Mouse (Mus musculus): ENCODE results near the gene Rai14.

The Rai14 gene

DNA sequence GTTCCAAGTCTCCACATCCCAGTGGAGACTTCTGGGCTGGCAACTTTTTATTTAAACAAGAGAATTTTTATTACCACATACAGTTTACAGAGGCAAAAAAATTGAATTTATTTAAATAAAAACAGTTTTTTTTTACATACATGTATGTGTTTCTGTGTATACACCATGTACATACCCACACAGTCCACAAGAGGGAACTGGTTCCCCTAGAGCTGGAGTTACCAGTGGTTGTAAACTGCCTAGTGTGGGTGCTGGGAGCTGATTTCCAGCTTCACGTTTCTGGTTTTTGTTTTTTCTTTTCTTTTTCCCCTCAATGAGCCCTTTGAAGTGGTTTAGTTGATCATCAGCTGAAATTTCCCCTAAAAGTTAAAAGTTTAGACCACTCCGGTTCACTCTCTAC, 96.1 kb downstream of the Rai14 start:
- DNase-seq (ENCODE audit: low read depth in 2 of 2, low spot score in 2 of 2): no peak

DNA sequence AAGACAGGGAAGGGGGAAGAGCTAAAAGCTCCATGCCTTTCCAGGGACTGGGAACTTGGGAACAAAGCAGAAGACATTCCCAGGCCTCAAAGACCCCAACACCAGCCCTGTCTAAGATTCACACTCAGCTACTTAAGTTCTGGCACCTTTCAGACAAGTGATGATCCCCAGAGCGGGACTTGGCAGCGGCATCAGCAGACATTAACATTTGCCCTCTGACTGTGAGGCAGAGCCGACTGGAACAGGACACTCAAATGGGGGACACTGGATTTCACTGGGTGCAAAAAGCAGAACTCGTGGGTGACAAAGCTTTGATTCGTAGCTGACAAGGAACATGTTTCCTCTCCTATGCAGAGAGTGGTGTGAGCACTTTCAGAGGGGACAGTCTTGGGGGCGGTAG, 98.4 kb downstream of the Rai14 start:
- DNase-seq (ENCODE audit: low read depth in 2 of 2, low spot score in 2 of 2): no peak

DNA sequence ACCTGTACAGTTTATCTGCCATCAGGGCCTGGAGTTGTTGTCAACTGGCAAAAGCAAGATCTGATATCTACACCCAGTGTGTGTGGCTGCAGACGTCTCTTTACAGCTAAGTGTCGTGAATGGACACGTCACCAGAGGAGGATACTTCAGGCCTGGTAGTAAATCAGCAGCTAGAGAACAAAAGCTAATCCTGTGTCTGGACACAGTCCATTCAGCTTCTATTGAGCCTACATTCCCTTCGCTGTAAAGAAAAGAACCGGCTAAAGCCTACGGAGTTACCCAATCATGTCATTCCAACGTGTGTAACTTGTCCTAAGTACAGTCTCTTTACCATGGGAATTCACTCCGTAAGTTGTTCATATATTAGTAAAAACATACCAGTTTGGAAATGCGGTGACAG, 103.4 kb downstream of the Rai14 start:
- DNase-seq (ENCODE audit: low read depth in 2 of 2, low spot score in 2 of 2): no peak

DNA sequence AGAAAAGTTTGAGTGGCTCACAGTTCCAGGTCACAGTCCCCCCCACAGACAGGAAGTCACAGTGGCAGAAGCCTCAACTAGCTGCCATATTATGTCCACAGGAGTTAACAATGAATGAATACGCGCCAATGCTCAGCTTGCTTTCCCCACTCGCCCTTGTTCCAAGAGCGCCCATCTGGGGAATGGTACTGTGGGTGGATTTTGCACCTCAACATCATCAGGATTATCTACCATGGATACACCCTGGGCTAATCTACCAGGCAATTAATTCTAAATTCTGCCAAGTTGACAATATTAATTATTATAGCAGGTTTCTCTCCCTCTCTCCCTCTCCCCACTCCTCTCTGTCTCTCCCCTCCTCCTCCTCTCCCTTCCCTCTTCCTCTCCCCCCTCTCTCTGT, 105.3 kb downstream of the Rai14 start:
- DNase-seq (ENCODE audit: low read depth in 2 of 2, low spot score in 2 of 2): no peak

DNA sequence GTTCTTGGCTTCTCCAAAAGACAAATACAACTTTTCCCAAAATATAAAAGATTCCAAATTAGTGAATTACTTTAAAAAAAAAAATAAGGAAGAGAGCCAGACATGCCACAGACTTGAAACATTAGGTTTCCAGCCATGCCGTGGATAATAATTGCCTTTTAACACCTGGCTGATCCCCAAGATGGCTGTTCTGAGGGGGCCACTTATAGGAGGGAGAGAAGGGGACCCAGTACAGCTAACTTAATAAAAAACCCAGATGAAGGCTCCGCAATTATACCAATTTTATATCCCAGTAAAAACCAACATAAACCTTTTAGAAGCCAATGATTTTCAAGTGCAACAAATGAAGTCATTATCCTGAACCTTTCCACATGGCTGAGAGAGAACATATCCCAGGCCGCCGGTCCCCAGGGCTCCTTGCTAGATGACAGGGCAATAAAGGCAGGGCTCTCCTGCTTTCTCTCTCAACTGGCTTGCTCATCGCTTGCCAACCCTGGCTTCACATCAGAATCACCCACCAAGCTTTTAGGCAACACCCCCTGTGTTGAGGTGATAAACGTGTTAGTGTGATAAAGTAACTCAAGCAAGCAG, 105.8 kb downstream of the Rai14 start:
- no peak for DNase-seq (ENCODE audit: low read depth in 2 of 2, low spot score in 2 of 2)

DNA sequence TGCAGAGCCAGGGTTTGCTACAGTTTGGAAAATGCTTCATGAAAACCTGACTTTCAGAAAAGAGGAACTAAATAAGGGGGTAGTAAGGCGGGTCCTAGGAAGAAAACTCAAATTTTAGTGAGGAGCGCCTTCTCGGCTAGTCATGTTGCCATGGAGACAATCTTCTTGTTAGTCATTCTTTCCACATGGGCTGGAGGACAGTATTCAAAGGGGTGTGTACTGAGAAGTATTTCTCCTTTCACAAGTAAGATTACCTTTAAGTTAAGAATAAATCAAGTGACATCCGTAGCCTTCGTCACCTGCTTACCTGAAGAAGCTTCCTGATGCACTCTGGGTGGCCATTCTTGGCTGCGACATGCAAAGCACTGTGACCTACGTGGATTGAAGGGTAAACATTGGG, 115.0 kb downstream of the Rai14 start:
- DNase-seq (ENCODE audit: low read depth in 2 of 2, low spot score in 2 of 2): no peak

DNA sequence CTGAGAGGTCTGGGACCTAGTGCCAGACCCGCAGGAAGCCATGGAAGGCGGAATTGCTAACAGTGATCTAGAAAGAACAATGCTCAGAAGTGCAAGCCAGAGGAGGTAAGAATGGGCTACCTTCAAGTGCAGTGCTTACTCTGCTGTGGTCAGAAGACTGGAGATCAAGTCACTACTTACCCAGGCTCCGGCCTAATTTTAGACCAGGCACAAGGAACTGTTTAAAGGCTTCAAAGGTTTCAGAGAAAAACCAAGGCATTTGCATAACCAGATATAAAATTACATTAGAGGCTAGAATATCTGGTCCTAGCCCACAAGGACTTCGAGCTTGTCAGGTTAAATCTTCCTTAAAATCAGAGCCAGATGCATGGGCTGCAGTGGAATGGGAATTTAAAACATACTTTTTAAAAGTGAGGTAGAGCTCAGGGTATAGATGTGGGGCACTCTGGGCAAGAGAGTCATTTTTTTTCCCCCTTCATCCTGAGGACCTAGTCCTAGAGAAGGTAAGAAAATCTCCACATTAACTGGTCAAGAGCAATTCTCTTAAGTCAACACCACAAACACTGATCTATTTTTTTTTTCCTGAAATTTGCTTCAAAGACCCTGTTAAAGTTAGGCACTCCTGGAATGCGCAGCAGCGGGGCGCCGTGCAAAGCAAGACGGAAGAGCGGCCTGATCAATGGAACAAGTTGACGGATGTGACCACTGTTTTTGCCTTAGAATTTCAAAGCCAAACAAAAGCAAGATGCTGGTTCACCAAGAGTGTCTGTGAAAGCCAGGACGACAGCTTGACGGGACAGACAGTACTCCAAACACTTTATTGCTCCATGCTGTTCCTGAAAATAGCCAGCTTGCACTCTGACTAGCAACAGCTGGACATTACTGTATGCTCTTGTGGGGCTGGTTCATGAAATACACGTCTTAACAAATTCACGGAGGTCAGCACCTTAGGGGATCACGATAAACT, 115.9 kb downstream of the Rai14 start:
- no peak for DNase-seq (ENCODE audit: low read depth in 2 of 2, low spot score in 2 of 2)

DNA sequence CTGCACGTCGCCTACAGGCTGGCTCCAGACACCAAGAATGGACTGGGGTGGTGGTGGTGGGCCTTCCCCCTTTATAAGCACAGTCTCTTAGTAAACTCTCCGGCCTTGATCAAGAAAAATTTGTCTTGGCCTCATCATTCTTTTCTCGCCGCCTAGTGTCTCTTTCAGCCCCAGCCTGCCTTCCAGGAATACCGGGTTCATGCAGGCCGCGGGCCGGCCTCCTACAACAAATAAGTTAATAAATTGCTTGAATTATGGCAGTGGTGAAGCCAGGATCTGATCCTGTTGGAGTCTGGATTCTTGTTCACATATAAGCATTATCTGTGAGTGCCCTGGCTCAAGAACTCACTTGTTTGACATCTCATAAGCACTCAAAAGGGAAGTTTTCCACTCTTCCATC, 117.6 kb downstream of the Rai14 start:
- no peak for DNase-seq (ENCODE audit: low read depth in 2 of 2, low spot score in 2 of 2)

DNA sequence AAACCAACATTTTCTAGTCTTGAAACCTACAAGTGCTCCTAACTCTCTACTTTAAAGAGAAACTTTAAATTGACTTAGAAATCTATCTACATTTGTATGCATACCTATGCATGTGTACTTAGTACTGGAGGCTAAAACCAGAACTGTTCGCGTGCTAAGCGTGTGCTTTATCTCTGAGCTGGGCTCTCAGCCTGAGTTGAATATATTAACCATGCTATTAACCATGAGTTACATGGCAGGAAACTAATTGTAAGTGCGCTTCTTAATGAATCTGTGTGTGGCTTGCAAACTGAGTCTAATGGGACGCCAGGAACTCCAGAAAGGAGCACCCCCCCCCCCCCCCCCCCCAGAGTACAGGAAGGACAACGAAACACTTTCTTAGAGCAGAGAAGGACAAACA, 119.0 kb downstream of the Rai14 start:
- no peak for DNase-seq (ENCODE audit: low read depth in 2 of 2, low spot score in 2 of 2)

DNA sequence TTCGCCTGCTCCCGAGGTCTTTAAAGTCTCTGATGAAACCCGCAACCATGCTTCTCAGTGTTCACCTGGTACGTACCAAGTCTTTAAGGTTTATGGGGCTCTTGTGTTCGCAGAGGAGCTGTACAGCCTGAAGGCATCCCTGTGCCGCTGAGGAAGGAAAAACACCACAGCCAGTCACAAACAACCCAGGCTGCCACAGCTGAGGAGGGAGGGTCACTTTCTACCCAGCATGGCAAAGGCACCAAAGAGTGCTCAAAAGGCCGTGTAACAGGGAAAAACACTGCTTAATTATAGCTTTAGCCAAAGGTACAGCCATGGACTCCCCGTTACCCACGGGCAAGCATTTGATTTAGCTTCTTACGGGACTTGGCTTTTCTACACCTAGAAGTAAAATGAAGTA, 119.5 kb downstream of the Rai14 start:
- no peak for DNase-seq (ENCODE audit: low read depth in 2 of 2, low spot score in 2 of 2)

DNA sequence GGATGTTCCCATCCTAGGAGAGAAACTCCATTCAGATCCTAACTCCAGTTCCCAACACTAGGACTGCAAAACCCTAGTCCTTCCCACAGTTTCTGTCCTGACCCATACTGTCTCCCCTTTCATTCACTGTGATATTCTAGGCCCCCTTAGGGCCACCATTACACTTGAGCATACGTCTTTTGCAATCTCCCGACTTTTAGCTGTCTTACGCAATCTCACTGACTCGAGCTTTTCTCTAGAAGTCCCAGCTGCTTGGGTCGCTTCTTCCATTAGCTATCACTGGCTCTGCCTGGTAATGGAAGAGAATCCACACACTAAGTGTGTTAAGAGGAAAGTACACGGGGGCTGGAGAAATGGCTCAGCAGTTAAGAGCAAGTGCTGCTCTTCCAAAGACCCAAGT, 121.3 kb downstream of the Rai14 start:
- DNase-seq (ENCODE audit: low read depth in 2 of 2, low spot score in 2 of 2): no peak

DNA sequence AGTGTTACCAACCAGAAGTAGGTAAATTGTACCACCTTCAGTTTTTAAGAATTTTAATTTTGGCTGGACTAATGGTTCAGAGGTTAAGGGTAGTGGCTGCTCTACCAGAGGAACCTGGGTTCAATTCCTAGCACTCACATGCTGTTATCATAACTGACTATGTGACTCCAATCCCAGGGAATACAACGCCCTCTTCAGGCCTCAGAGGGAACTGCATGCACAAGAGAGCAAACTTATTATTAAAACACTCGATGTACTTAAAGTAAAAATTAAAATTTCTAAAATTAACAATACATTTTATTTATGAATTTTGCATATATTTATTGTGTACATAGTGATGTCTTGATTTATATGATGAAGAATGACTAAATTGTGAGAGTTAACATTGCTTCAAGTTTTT, 127.9 kb downstream of the Rai14 start:
- DNase-seq (ENCODE audit: low read depth in 2 of 2, low spot score in 2 of 2): no peak

DNA sequence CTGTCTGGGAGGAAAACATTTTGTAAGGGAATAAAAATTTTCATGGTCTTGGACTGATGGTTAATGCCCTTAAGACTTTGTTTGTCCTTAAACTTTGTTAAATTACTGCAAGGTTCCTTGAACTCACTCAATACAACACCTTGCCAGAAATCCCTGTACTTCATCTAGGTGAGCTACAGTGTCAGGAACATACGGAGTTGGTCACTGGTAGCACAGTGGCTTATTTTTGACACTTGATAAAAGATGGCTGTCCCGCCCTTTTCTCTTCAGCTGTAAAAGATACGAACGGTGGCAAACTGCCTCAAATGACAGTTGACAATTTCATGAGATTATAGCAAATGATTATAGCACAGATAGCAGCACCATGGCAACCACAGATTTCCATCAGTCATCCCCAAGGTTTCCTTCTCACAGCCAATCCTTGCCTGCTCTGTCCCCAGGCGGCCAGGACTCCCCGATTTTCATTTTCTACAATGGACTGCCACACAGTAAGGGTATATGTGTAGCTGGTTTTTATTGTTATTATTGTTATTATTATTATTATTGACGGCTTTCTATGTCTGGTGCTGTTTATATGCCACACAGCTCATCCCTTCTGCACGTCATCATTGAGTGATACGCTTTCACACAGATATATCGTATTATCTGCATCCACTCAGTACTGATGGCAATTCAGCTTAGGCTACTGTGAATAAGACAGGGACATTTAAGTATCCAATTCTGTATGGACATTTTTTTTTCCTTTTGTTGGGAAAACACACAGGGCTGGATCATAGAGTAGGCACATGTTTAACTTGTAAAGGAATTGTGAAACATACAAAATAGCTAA, 129.9 kb downstream of the Rai14 start:
- DNase-seq (ENCODE audit: low read depth in 2 of 2, low spot score in 2 of 2): no peak

DNA sequence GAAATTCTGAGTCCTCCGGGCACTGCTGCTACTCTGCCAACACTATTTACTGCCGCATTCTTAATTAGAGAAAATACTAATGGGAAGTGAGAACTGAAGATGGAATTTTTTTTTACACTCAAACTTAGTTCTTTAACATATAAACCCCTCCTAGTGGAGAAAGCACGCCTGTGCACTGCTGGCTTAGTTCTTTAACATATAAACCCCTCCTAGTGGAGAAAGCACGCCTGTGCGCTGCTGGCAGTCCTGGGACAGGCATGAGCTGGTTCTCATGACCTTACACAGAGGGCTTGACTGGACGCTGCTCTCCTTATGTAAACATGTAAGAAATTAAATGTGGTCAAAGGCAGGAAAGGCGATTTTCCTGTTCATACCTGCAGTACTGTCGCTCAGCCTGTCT, 131.0 kb downstream of the Rai14 start:
- peak in 1 of 2 experiments; percentile 4 for DNase-seq (ENCODE audit: low read depth in 2 of 2, low spot score in 2 of 2)

DNA sequence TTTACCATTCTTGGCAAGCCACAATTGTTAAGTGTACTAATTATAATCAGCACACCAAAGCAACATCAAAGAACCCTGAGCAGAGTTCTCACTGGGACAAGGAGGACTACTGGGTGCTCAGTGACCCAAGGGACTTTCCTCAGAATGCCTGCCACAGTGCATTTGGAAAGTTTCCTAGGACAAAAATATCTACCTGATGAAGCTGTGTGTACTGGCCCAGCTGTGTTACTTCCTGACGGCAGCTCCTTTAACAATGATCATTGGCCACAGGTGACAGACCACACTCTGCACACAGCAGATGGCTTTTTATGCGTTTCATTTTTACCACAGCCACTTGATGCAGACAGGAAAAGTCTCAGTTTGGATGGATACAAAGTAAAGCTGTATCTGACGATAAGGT, 135.3 kb downstream of the Rai14 start:
- DNase-seq (ENCODE audit: low read depth in 2 of 2, low spot score in 2 of 2): no peak

DNA sequence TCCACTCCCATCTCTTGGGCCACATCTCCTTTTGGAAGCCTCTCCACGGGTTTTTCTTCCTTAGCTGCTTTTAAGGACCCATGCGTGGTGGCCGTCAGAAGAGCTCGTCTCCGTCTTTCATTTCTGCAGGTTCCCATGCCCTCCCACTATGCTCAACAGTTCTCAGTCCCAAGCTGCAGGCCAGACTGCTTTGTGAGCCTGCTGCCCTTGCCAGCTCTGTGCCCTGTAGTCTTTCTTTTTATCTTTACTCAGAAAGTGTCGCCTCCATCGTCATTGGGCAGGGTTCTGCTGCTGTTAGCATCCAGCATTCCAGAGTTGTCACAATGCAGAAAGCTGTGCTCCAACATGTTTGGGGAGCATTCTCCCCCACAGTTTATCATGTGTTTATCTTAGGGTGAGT, 147.9 kb downstream of the Rai14 start:
- DNase-seq (ENCODE audit: low read depth in 2 of 2, low spot score in 2 of 2): no peak

DNA sequence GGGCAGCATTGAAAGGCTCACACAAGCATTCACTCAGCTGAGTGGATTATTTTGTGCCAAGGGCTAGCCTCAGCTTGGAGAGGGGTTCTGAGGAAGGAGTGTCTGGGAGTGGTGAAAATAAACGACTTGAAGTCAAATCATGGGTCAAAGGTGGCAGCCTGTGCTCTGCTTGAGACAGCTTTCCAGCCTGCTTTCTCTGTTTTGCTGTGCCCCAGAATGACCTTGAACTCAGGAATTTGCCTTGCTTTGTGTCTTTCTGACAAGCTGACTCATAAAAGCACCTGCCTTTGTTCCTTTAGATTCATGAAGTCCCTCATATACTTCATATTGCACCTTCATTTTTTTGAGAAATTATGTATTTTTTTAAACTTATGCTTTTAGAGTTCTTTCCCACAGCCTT, 150.2 kb downstream of the Rai14 start:
- DNase-seq (ENCODE audit: low read depth in 2 of 2, low spot score in 2 of 2): no peak

DNA sequence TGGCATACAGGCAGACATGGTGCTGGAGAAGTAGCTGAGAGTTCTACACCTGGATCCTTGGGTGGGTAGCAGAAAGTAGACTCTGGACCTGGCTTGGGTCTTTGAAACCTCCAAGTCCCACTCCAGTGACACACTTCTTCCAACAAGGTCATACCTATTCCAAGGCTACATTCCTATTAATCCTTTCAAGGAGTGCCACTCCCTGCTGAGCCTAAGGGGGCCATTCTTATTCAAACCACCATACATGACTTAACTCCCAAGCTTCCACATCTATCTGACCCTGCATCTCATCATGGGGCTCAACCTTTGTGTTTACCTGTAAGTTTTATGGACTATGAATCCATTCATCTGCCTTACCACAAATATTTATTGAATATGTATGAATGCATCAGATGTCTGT, 152.1 kb downstream of the Rai14 start:
- no peak for DNase-seq (ENCODE audit: low read depth in 2 of 2, low spot score in 2 of 2)

DNA sequence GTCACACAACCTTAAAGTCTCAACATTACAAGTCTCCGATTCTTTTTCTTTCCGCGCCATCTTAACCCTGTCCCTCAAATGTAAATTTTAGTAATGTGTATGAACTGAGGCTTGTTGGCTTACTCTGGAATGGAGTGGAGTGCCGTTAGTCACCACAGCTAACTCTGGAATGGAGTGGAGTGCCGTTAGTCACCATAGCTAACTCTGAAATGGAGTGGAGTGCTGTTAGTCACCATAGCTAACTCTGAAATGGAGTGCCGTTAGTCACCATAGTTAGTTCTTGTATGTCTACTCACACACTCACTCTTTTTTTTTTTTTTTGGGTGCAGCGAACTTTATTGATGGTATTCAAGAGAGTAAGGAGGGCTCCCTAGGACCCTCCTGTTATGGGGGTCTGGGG, 154.4 kb downstream of the Rai14 start:
- no peak for DNase-seq (ENCODE audit: low read depth in 2 of 2, low spot score in 2 of 2)

DNA sequence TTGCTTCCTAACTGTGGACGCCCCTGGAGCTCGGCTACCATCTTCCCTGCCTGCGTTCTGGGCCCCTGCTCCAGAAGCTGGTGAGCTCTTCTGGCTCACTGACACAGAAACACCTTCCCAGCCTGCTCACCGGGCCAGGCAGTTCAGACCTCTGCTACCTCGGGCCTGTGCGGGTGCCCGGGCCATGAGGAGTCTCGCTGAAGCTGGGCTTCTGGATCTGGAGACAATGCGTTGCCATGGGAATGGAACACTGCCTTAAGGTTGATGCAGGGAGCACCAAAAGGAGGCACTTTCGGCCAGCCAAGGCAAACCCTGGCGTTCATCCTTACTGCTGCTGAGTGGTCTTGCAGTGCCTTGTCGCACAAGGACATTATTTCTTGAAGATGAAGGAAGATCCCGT, 156.0 kb downstream of the Rai14 start, which contains the start of gene Ttc23l:
TSS of gene Ttc23l (minus strand) at position 204 of the 400 bp plus-strand sequence.
- DNase-seq (ENCODE audit: low read depth in 2 of 2, low spot score in 2 of 2): no peak

DNA sequence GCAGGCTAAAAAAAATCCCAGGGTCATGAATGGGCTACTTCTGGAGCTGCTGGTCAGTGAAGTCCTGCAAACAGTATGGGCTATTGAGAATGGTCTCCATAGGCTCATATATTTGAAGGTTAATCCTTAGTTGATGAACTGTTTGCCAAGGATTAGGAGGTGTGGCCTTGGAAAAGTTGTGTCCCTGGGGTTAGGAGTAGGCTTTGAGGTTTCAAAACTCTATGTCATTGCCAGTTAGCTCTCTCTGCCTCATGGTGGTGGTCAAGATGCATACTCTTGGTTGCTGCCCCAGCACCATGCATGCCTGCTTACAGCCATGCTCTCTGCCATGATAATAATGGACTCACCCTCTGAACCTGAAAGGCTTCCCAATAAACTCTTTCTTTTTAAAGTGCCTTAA, 160.1 kb downstream of the Rai14 start:
- DNase-seq (ENCODE audit: low read depth in 2 of 2, low spot score in 2 of 2): no peak

Data from CD8-positive naive resting alpha-beta T cell, adult 2 months (primary cell).